Mouse (Mus musculus) ovary, postnatal 14 days (tissue): ENCODE data around the gene 4933417A18Rik.
"Not testable (repeated sequence)": the region's sequence is repeated elsewhere in the genome, so short reads cannot be mapped to it uniquely, and the experiment has no call there.

Source experiments
- DNase-seq: peaks from one replicate; pipeline ENCODE4 v3.0.0; 2022; ENCODE audit warnings: low spot score

Gene 4933417A18Rik

GRCm38 (mm10) chr13:34924210-34924609 lies at the start of gene 4933417A18Rik, which contains the start of gene Fam217a:
Gene 4933417A18Rik, plus strand, starts transcription at chr13:34924409.
Gene Fam217a, minus strand, starts transcription at chr13:34924310.
- no peak for DNase-seq

DNA sequence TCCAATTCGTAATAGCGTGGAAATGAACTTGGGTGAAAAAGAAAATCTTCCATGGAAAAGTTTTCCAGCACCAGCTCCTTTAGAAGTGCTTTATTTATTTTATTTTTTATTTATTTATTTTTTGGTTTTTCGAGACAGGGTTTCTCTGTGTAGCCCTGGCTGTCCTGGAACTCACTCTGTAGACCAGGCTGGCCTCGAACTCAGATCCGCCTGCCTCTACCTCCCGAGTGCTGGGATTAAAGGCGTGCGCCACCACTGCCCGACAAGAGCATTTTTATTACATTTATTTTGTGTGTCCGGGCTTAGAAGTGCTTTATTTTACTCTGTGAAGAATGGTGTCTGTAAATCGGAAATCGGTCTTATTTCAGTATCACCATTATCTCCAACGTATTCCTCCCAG lies 49.5 kb upstream of the 4933417A18Rik start:
- peak; percentile 13 for DNase-seq

- DNase-seq: peak; percentile 88
Observed at GRCm38 (mm10) chr13:34875166-34875710, 49.0 kb upstream of the 4933417A18Rik start, which contains the start of gene Prpf4b. Gene Prpf4b, plus strand, starts transcription at chr13:34875302.

DNA sequence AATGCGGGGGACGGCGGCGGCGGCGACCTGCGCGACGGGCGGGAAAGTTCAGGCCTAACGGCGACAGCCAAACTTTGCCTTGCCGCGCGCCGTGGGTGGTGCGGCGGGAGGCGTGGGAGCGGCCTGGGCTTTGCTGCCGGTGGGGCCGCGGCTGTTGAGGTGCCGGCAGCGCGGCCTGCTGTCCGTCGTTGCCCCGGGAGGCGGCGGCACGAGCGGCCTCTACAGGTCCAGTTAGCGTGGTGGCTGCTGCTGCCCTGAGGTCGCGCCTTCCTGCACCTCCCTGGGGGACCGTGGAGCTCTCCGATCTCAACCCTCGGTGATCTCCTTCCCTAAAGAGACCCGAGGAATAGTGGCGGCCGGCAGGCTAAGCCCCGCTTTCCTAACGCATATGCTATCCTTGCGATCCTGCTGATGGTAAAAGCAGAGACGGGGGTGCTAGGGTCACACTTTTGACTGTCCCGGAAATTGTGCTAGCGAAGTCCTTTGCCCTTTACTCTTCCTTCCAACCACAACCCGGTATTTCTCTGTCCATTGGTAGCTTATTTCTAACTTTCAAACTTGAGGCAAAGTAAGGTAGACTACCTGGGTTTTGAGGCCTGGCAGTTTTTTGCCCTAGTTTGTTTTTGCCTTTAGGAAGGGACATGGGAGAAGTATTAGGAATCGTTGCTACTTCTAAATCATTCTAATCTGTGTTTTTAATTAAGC lies 48.3 kb upstream of the 4933417A18Rik start:
- DNase-seq: no peak

GRCm38 (mm10) chr13:34876481-34876880 lies 47.7 kb upstream of the 4933417A18Rik start:
- no peak for DNase-seq

DNA sequence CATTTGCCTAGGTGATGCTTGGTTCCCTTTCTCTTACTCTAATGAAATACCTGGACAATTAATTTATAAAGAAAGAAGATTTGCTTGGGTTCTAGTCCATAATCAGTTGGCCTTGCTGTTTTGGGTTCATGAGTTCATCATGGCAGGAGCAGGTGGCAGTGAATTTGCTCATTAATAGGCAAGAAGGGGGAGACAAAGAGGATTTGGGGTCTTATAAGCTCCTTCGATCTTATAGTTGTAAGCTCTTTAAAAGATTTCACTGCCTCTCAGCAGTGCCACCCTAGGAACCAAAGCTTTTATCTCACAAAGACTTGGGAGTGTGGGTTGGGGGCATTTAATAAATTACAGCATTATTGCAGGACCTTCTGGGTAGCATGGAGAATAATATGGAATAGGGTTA lies 31.3 kb upstream of the 4933417A18Rik start:
- DNase-seq: no peak

DNA sequence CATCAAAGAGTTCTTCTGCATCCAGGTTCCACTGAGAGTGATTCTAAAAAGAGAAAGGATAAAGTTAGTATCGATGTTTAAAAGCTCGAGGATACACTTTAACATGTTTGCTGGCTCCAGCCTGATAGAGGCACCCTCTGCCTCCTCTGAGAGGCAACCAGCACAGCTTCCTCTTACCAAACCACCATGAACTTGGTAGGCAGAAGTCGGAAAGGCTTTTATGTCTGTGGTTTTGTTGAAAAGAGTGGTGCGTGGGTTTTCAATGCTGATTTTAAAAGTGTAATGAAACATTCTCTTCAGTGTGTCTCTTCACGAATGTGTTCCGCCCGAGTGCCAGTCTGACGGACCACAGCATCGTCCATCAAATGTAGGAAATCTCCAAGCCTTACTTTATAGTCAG lies 9.6 kb upstream of the 4933417A18Rik start:
- no peak for DNase-seq

- DNase-seq: no peak
Observed at GRCm38 (mm10) chr13:34916520-34917167, 7.6 kb upstream of the 4933417A18Rik start.

DNA sequence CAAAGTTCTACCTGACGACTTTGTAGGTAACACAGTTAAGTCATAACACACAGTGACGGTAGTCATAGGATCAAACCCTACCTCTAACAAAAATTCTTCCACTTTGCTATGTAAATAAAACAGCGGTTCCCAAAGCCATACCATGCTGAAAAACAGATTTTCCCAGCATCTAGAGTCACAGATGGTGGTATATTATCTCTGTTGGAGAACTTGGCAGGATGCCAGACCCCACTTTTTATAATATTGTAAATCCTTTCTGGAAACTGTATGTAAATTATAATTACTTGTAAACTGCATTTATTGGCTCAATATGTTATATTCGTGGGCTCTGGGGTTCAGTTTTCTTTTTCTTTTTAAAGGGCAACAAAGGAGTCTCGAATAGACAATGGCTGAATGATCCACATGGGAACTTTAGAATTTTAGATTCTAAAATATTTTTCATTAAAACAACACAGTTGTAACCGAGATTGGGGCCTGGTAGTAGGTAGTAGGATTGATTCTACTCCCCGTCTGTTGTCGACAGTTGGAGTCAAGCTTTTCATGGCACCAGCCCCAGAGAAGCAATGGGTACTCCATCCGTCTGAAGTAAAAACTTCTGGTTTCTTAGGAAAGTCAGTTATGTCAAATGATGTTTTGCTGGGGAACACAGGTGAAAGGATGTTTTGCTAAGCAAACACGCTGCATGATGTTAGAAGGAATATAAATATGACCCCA lies 10.9 kb downstream of the 4933417A18Rik start:
- no peak for DNase-seq

DNA sequence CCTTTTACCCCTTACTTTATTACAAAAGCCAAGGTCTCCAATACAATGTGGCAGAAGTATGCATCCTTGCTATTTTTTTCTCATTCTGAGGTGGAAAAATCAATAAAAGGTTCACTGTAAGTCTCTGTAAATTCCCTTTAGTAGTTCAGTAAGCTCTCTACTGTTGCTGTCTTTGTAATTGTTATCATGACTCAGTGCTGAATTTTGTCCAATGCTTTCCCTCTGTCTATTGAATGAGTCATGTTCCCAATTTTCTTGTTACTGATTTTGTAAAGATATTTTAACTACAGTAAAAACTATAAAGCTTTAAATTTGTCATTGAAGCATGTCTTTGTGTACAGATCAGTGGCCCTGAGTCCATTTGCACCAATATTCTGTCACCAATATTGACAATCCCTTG lies 18.2 kb downstream of the 4933417A18Rik start:
- DNase-seq: no peak

- DNase-seq: not testable (repeated sequence)
Observed at GRCm38 (mm10) chr13:34951437-34951836, 27.2 kb downstream of the 4933417A18Rik start.

GRCm38 (mm10) chr13:34956901-34957300 lies 32.7 kb downstream of the 4933417A18Rik start:
- no peak for DNase-seq

- not testable (repeated sequence) for DNase-seq
Observed at GRCm38 (mm10) chr13:34958158-34958557, 33.9 kb downstream of the 4933417A18Rik start.

- no peak for DNase-seq
Observed at GRCm38 (mm10) chr13:34960996-34961770, 37.0 kb downstream of the 4933417A18Rik start.

DNA sequence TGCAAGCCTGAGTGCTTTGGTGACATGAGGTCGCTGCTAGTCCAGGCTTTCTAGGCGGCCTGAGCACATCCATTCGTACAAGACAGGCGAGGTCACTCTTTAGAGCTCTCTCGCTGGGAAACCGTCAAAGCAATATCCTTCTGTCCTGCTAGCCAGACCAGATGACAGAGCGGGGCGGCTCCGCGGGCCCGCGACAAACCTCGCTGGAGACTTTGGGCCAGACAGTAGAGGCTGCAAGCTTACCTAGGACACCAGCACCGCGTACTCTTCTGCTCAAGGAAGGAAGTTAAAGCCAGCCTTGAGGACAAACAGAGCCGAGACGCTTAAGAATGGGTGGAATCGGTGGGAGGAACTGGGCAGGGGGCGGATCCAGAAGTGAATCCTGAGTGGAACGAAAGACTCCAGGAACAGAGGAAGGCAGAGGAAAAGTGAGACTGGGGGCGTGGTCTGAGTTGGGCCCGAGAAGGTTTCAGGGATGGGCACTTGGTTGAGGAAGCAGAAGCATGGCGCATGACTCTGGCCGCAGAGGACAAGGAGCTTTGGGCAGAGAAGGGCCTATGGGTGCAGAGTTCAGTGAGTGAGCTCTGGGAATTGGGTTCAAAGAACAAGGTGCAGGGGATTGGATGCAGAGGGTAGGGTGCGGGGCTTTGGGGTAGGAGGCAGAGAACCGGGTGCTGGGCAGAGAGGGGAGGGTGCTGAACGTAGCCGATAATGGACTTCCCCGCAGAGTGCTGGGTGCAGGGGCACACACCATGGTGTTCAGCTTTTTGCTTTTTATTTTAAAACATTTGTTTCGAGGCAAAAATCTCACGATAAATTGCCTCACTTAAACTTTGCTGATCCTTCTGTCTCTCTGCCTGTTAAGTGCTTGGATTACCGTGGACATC lies 39.5 kb downstream of the 4933417A18Rik start, which contains the start of gene Eci3:
Gene Eci3 (minus strand): TSS at position 300 of the 887 bp plus-strand sequence.
- peak; percentile 17 for DNase-seq

GRCm38 (mm10) chr13:34964419-34964818 lies 40.2 kb downstream of the 4933417A18Rik start:
- DNase-seq: no peak

GRCm38 (mm10) chr13:34964866-34965265 lies 40.7 kb downstream of the 4933417A18Rik start:
- no peak for DNase-seq

DNA sequence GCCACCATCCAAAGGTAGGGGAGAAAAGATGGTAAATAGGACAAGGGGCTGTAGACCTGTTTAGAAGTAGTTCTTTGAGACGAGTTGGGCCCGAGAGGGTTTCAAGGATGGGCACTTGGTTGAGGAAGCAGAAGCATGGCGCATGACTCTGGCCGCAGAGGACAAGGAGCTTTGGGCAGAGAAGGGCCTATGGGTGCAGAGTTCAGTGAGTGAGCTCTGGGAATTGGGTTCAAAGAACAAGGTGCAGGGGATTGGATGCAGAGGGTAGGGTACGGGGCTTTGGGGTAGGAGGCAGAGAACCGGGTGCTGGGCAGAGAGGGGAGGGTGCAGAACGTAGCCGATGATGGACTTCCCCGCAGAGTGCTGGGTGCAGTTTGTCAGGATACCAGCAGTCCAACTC lies 41.4 kb downstream of the 4933417A18Rik start:
- DNase-seq: not testable (repeated sequence)

- DNase-seq: not testable (repeated sequence)
Observed at GRCm38 (mm10) chr13:34972456-34972855, 48.2 kb downstream of the 4933417A18Rik start.

- DNase-seq: no peak
Observed at GRCm38 (mm10) chr13:34973149-34973548, 48.9 kb downstream of the 4933417A18Rik start.
